Mouse (Mus musculus): ENCODE data around the gene Rab8b.

Rab8b gene

GRCm38 (mm10) chr9:66919382-66919971 lies at the start of gene Rab8b:
Gene Rab8b, minus strand, starts transcription at chr9:66919687.
- DNase-seq = peak; percentile 97

- no peak for DNase-seq
These were observed 48.0 kb upstream of the Rab8b start for GRCm38 (mm10) chr9:66967492-66967891.

GRCm38 (mm10) chr9:66961478-66961877 lies 42.0 kb upstream of the Rab8b start:
- DNase-seq = no peak

GRCm38 (mm10) chr9:66957451-66957850 lies 38.0 kb upstream of the Rab8b start:
- no peak for DNase-seq

- no peak for DNase-seq
These were observed 33.4 kb upstream of the Rab8b start for GRCm38 (mm10) chr9:66952886-66953285.

GRCm38 (mm10) chr9:66952321-66952720 lies 32.8 kb upstream of the Rab8b start:
- DNase-seq = no peak

- no peak for DNase-seq
These were observed 29.0 kb upstream of the Rab8b start for GRCm38 (mm10) chr9:66948536-66948935.

- peak; percentile 93 for DNase-seq
These were observed 26.5 kb upstream of the Rab8b start, which contains the start of gene Rps27l for GRCm38 (mm10) chr9:66945647-66946641. Gene Rps27l, plus strand, starts transcription at chr9:66946086.

GRCm38 (mm10) chr9:66945161-66945560 lies 25.7 kb upstream of the Rab8b start:
- DNase-seq = no peak

- no peak for DNase-seq
These were observed 19.3 kb upstream of the Rab8b start for GRCm38 (mm10) chr9:66938836-66939235.

- DNase-seq = no peak
These were observed 18.0 kb upstream of the Rab8b start for GRCm38 (mm10) chr9:66937507-66937906.

GRCm38 (mm10) chr9:66933869-66934808 lies 14.7 kb upstream of the Rab8b start:
- no peak for DNase-seq

GRCm38 (mm10) chr9:66930351-66930750 lies 10.9 kb upstream of the Rab8b start:
- no peak for DNase-seq

- peak; percentile 65 for DNase-seq
These were observed 8.4 kb upstream of the Rab8b start for GRCm38 (mm10) chr9:66927696-66928402.

GRCm38 (mm10) chr9:66925853-66926252 lies 6.4 kb upstream of the Rab8b start:
- DNase-seq = no peak

- no peak for DNase-seq
These were observed 2.6 kb upstream of the Rab8b start for GRCm38 (mm10) chr9:66922076-66922475.

GRCm38 (mm10) chr9:66920488-66921279 lies 1.2 kb upstream of the Rab8b start:
- DNase-seq = no peak

GRCm38 (mm10) chr9:66919981-66920380 lies 494 bp upstream of the Rab8b start:
- DNase-seq = no peak

- DNase-seq = no peak
These were observed 686 bp downstream of the Rab8b start for GRCm38 (mm10) chr9:66918672-66919330.

GRCm38 (mm10) chr9:66917892-66918255 lies 1.6 kb downstream of the Rab8b start:
- no peak for DNase-seq

All from layer of hippocampus, adult 9-11 months (tissue).